Mouse (Mus musculus): ENCODE measurements around the gene Fitm2.

- TF ChIP-seq CTCF (IDR thresholded peaks at IDR 0.05; ENCODE audit: borderline replicate concordance, insufficient read depth, low read length) (peak; percentile 93), POLR2A (IDR thresholded peaks at IDR 0.05; ENCODE audit: low read depth, low read length) (peak; percentile 74)
These were observed at the start of gene Fitm2 for GRCm38 (mm10) chr2:163472466-163472851.

All from embryonic fibroblast, embryonic 13.5 days (primary cell).